Mouse (Mus musculus) liver, embryonic 14.5 days (tissue): ENCODE data around the gene Rabep1.
"Not testable (repeated sequence)": the region's sequence is repeated elsewhere in the genome, so short reads cannot be mapped to it uniquely, and the experiment has no call there.

ENCODE experiments used
- CTCF ChIP-seq: IDR thresholded peaks from 2 replicates; pipeline ENCODE4 v1.5.1; 2016; ENCODE audit warnings: antibody characterized with exemption, low read depth, control low read depth
- EP300 ChIP-seq: IDR thresholded peaks from 2 replicates; pipeline ENCODE4 v1.6.1; 2016; ENCODE audit warnings: antibody characterized with exemption, low read depth

GRCm38 (mm10) chr11:70898182-70898581, 53.6 kb downstream of the Rabep1 start:
- TF ChIP-seq CTCF, EP300: not testable (repeated sequence)
